Mouse (Mus musculus): Measurements from ENCODE around the gene Lsm5.

DNA sequence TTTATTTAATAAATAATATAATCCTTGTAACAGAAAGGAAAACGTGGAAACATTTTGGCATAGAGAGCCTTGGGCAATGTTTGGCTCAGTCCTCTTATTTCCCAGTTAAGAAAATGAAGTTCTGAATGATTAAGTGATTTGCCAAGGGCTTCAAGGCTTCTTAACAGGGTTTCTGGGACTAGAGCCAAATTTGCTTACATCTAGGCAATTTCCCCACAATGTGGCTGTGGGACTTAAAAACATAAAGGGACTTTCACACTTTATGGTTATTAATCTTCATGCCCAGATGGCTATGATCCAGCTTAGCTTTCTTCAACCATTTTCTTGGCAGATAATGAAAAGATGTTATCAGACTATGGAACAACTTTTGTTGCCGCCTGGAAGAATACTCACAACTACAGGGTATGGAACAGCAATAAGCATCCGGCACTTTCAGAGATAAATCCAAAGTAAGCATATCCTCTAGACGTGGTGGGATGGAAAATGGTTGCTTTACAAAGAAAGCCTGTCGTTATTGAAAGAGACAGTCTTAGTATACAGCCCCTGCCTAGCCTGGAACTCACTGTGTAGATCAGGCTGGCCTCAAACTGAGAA is 41.5 kb upstream of the Lsm5 start:
- TF ChIP-seq CTCF (IDR thresholded peaks at IDR 0.05) (no peak), EP300 (IDR thresholded peaks at IDR 0.05; ENCODE audit: insufficient read depth, low read depth, low read length) (no peak), POLR2A (IDR thresholded peaks at IDR 0.05; ENCODE audit: insufficient read depth, low read depth, low read length) (no peak)

Data from heart, adult 2 months (tissue).